Mouse (Mus musculus) cerebellum, adult (tissue): ENCODE results near the gene Rbm47.

Experiments
- ATAC-seq: cut with Nextera tagmentation; 2 replicates; pipeline ENCODE4 v1.9.2; 2017; ENCODE audit warnings: mild to moderate bottlenecking, moderate library complexity, mixed read lengths; ENCODE audit not compliant: insufficient number of reproducible peaks, low FRiP score, low TSS enrichment

The Rbm47 gene

GRCm38 (mm10) chr5:66039813-66040212 is 133.1 kb downstream of the Rbm47 start:
- ATAC-seq = no peak

GRCm38 (mm10) chr5:66037066-66037465 is 135.9 kb downstream of the Rbm47 start:
- ATAC-seq = no peak

GRCm38 (mm10) chr5:66036440-66037054 is 136.4 kb downstream of the Rbm47 start:
- no peak for ATAC-seq

GRCm38 (mm10) chr5:66034375-66035195 is 138.3 kb downstream of the Rbm47 start:
- ATAC-seq = no peak

- ATAC-seq = no peak
Measured at GRCm38 (mm10) chr5:66032826-66033225, 140.1 kb downstream of the Rbm47 start.

GRCm38 (mm10) chr5:66031699-66032098 is 141.2 kb downstream of the Rbm47 start:
- ATAC-seq = no peak

- ATAC-seq = no peak
Measured at GRCm38 (mm10) chr5:66028232-66028631, 144.7 kb downstream of the Rbm47 start.

GRCm38 (mm10) chr5:66027206-66027605 is 145.7 kb downstream of the Rbm47 start:
- no peak for ATAC-seq

- ATAC-seq = no peak
Measured at GRCm38 (mm10) chr5:66026796-66027195, 146.1 kb downstream of the Rbm47 start.

GRCm38 (mm10) chr5:66015449-66015961 is 157.4 kb downstream of the Rbm47 start:
- ATAC-seq = no peak

GRCm38 (mm10) chr5:66014437-66014836 is 158.5 kb downstream of the Rbm47 start:
- ATAC-seq = no peak

- ATAC-seq = no peak
Measured at GRCm38 (mm10) chr5:66013999-66014398, 158.9 kb downstream of the Rbm47 start.

- ATAC-seq = no peak
Measured at GRCm38 (mm10) chr5:66008245-66008967, 164.5 kb downstream of the Rbm47 start.

GRCm38 (mm10) chr5:66005041-66005678 is 167.8 kb downstream of the Rbm47 start:
- ATAC-seq = no peak

- ATAC-seq = no peak
Measured at GRCm38 (mm10) chr5:66004134-66004925, 168.6 kb downstream of the Rbm47 start, which contains the start of gene 9130230L23Rik. Gene 9130230L23Rik (minus strand): TSS chr5:66004285.

GRCm38 (mm10) chr5:66001232-66001631 is 171.7 kb downstream of the Rbm47 start:
- no peak for ATAC-seq

GRCm38 (mm10) chr5:66000567-66001125 is 172.3 kb downstream of the Rbm47 start:
- no peak for ATAC-seq

- no peak for ATAC-seq
Measured at GRCm38 (mm10) chr5:66000074-66000473, 172.8 kb downstream of the Rbm47 start.

GRCm38 (mm10) chr5:65999106-65999505 is 173.8 kb downstream of the Rbm47 start:
- no peak for ATAC-seq
